Mouse (Mus musculus): Measurements from ENCODE around the gene Hist1h2bf. TPM values are rescaled to one million over a fixed set of nuclear protein-coding genes. Genes with fewer than 3 reads are reported as not detected.
A peak's percentile ranks its signal among the peaks of the same experiment; 100 is the strongest.

Gene Hist1h2bf
- polyA plus RNA-seq, 1 experiment from 2014 or later, result 3.2 TPM

DNA sequence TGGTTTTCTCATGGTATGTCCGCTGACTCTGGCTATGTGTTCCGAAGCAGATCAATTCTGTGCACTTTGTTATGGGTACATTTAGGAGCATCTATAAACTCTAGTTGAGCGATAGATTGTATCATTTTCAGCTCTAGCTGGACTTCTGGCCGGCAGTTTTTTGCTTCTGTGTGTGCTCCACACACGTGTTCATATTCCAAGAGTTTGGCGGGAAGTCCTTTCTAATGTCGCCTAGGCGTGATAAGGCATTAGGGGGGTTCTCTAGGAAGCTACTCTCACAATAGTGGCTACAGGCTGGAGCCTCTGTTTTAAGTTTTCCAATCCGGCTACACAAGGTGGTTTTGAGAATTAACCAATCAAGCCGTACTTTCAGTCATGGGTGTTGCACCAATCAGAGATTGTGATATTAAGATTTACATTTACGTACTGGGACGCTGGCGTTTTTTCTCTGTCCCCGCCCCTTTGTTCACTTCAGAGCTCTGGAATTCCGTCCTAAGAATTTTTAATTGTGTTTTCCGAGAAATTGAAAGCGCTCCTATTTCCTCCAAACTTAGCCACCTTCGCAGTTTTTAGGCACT lies 18.1 kb downstream of the Hist1h2bf start:
- TF ChIP-seq CTCF (IDR thresholded peaks at IDR 0.05; ENCODE audit: low read depth) (no peak), EP300 (optimal IDR thresholded peaks at IDR 0.05) (peak; percentile 82)
- DNase-seq (ENCODE audit: low spot score) (peak; percentile 73), ATAC-seq (ENCODE audit: low FRiP score, low TSS enrichment) (peak; percentile 76)
- WGBS, result under 1% methylated on average over 18 of the region's 18 CpGs
- Histone ChIP-seq H3K9me3 (ENCODE audit: control insufficient read depth, low read length) (no peaks in the 10 kb centered on the region), H3K9ac (ENCODE audit: low read length) (peak overlapping the region; percentile 89), H3K4me2 (replicated peaks; ENCODE audit: low read depth) (peak overlapping the region; percentile 85), H3K27me3 (ENCODE audit: control insufficient read depth, insufficient read depth, low read length) (no peaks in the 10 kb centered on the region), H3K4me3 (ENCODE audit: low read depth, low read length) (peak overlapping the region; percentile 66), H3K27ac (replicated peaks) (peak overlapping the region; percentile 96), H3K36me3 (ENCODE audit: control insufficient read depth, insufficient read depth, low read length) (no peaks in the 10 kb centered on the region), H3K4me1 (replicated peaks; ENCODE audit: control insufficient read depth, insufficient read depth) (no peaks in the 10 kb centered on the region)

- peak overlapping the region; percentile 66 for H3K4me3 ChIP-seq (ENCODE audit: low read depth, low read length)
- WGBS, result under 1% methylated on average over 50 of the region's 54 CpGs
- peak overlapping the region; percentile 89 for H3K9ac ChIP-seq (ENCODE audit: low read length)
- no peaks in the 10 kb centered on the region for H3K36me3 ChIP-seq (ENCODE audit: control insufficient read depth, insufficient read depth, low read length)
- peak overlapping the region; percentile 85 for H3K4me2 ChIP-seq (replicated peaks; ENCODE audit: low read depth)
- ATAC-seq (ENCODE audit: low FRiP score, low TSS enrichment) (peak; percentile 90), DNase-seq (ENCODE audit: low spot score) (peak; percentile 86)
- peak; percentile 56 for TF ChIP-seq EP300 (optimal IDR thresholded peaks at IDR 0.05)
- TF ChIP-seq CTCF (IDR thresholded peaks at IDR 0.05; ENCODE audit: low read depth), result no peak
- no peaks in the 10 kb centered on the region for H3K4me1 ChIP-seq (replicated peaks; ENCODE audit: control insufficient read depth, insufficient read depth)
- peak overlapping the region; percentile 96 for H3K27ac ChIP-seq (replicated peaks)
- H3K27me3 ChIP-seq (ENCODE audit: control insufficient read depth, insufficient read depth, low read length), result no peaks in the 10 kb centered on the region
- no peaks in the 10 kb centered on the region for H3K9me3 ChIP-seq (ENCODE audit: control insufficient read depth, low read length)
Measured at GRCm38 (mm10) chr13:23554925-23555838, 18.8 kb downstream of the Hist1h2bf start.

DNA sequence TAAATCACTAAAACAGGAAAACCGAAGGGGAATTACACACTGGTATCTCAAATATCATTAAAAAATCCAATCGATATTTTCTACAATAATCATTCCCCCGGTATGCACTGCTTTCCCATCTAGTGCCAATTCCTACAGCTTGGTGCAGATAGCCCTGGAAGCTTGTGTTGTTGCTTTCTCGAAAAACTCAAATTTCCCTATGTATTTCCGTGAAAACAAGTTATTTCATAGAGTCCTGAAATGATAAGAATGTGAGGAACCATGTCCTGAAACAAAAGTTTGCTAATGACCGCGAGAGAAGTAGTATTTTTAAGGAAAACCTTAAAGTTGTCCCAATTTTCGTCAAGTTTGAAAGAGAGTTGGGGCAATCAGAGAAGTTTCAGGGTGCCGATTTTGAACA lies 19.6 kb downstream of the Hist1h2bf start:
- ATAC-seq (ENCODE audit: low FRiP score, low TSS enrichment) (no peak), DNase-seq (ENCODE audit: low spot score) (no peak)
- Histone ChIP-seq H3K4me1 (replicated peaks; ENCODE audit: control insufficient read depth, insufficient read depth) (no peaks in the 10 kb centered on the region), H3K36me3 (ENCODE audit: control insufficient read depth, insufficient read depth, low read length) (no peaks in the 10 kb centered on the region), H3K27me3 (ENCODE audit: control insufficient read depth, insufficient read depth, low read length) (no peaks in the 10 kb centered on the region), H3K9ac (ENCODE audit: low read length) (peak overlapping the region; percentile 89), H3K4me2 (replicated peaks; ENCODE audit: low read depth) (peak overlapping the region; percentile 85), H3K9me3 (ENCODE audit: control insufficient read depth, low read length) (no peaks in the 10 kb centered on the region), H3K4me3 (ENCODE audit: low read depth, low read length) (peak overlapping the region; percentile 66), H3K27ac (replicated peaks) (peak overlapping the region; percentile 96)
- 16% methylated on average over 9 of the region's 9 CpGs for WGBS
- TF ChIP-seq CTCF (IDR thresholded peaks at IDR 0.05; ENCODE audit: low read depth), result no peak
- no peak for TF ChIP-seq EP300 (optimal IDR thresholded peaks at IDR 0.05)

GRCm38 (mm10) chr13:23552962-23553361 lies 21.0 kb downstream of the Hist1h2bf start, which contains the start of gene Hist1h1d:
Gene Hist1h1d (plus strand): TSS chr13:23553262.
- Histone ChIP-seq H3K9me3 (ENCODE audit: control insufficient read depth, low read length) (no peaks in the 10 kb centered on the region), H3K9ac (ENCODE audit: low read length) (no peak within 1 kb of the TSS), H3K4me1 (replicated peaks; ENCODE audit: control insufficient read depth, insufficient read depth) (no peaks in the 10 kb centered on the region), H3K4me2 (replicated peaks; ENCODE audit: low read depth) (peak within 1 kb of the TSS; percentile 57), H3K27me3 (ENCODE audit: control insufficient read depth, insufficient read depth, low read length) (no peaks in the 10 kb centered on the region), H3K4me3 (ENCODE audit: low read depth, low read length) (no peak within 1 kb of the TSS), H3K36me3 (ENCODE audit: control insufficient read depth, insufficient read depth, low read length) (no peaks in the 10 kb centered on the region), H3K27ac (replicated peaks) (peak within 1 kb of the TSS; percentile 85)
- TF ChIP-seq CTCF (IDR thresholded peaks at IDR 0.05; ENCODE audit: low read depth), result no peak
- TF ChIP-seq EP300 (optimal IDR thresholded peaks at IDR 0.05), result no peak
- ATAC-seq (ENCODE audit: low FRiP score, low TSS enrichment), result no peak
- no peak for DNase-seq (ENCODE audit: low spot score)

DNA sequence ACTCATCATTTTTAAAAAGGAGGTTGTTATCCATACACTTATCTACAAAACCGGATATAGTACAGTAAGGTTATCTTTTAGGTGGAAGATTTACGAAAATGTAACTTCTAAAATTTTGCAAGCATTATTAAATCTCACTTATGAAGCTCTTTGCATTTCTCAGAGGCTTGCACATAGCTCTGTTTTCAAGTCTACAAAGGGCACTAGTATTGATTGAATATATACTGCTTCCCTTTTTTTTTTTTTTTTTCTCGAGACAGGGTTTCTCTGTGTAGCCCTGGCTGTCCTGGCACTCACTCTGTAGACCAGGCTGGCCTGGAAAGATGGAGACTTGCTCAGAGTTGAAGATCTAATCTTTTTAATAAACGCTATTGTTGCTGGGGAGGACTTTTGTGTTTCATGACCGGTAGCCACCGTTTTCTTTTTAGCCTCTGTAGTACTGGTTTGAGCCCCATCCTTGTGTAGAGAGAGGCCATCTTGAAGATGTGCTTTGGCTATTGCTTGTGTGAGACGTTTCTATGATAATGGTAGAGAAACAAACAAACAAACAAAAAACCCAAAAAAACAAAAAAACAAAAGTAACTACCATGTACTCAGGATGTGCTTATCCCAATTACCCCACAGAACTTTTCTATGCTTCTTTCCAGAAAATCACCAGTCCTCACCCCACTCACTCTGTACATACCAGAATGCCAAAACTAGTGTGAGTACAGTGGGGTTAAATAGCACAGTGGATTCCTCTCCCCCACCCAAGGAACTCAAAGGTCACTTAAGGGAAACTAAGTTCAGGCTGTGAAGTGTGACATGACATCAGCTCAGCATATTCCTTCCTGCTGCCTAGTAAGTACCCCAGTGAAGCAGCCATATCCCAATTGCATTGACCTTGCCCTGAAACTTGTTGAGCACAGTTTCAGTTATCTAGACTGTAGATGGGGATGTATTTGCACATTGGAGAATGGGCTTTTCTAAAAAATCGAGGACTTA lies 21.8 kb downstream of the Hist1h2bf start:
- DNase-seq (ENCODE audit: low spot score), result no peak
- Histone ChIP-seq H3K36me3 (ENCODE audit: control insufficient read depth, insufficient read depth, low read length) (no peaks in the 10 kb centered on the region), H3K4me2 (replicated peaks; ENCODE audit: low read depth) (peak overlapping the region; percentile 57), H3K4me1 (replicated peaks; ENCODE audit: control insufficient read depth, insufficient read depth) (no peaks in the 10 kb centered on the region), H3K27me3 (ENCODE audit: control insufficient read depth, insufficient read depth, low read length) (no peaks in the 10 kb centered on the region), H3K27ac (replicated peaks) (peak overlapping the region; percentile 85), H3K9me3 (ENCODE audit: control insufficient read depth, low read length) (no peaks in the 10 kb centered on the region), H3K4me3 (ENCODE audit: low read depth, low read length) (peak overlapping the region; percentile 43), H3K9ac (ENCODE audit: low read length) (peak overlapping the region; percentile 52; the same call in 1 of the 2 replicates)
- 41% methylated on average over 8 of the region's 8 CpGs for WGBS
- TF ChIP-seq CTCF (IDR thresholded peaks at IDR 0.05; ENCODE audit: low read depth) (no peak), EP300 (optimal IDR thresholded peaks at IDR 0.05) (no peak)
- no peak for ATAC-seq (ENCODE audit: low FRiP score, low TSS enrichment)
